Mouse (Mus musculus) A20 (cell line): ENCODE data around the gene Bpifb4.

ENCODE experiments used
- DNase-seq: peaks from one replicate; pipeline ENCODE4 v3.0.0-alpha.2; 2011; ENCODE audit warnings: low read depth, low spot score

Bpifb4 gene

GRCm38 (mm10) chr2:154005094-154005493 is 67.1 kb downstream of the Bpifb4 start:
- no peak for DNase-seq

- no peak for DNase-seq
Observed at GRCm38 (mm10) chr2:154005734-154006133, 67.7 kb downstream of the Bpifb4 start.

DNA sequence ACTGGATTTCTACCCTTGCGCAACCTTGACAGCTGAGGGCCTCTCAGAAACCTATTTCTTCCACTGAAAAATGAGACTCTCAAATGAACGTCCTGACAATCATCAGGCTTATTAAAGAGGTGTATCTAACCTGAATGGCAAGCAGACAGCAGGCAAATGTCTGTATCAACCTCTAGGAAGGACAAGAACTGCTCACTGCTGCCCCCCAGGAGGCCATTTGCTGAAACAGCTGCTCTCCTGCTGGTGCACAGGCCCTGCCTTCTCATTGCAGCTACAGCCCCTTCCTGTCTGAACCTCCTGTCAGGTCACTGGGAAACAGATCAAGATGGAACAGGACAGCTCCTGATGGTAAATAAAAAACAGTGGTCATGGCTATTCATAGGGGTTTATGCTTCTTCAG is 68.3 kb downstream of the Bpifb4 start:
- DNase-seq = peak; percentile 15

- no peak for DNase-seq
Observed at GRCm38 (mm10) chr2:154007381-154007780, 69.4 kb downstream of the Bpifb4 start.

- no peak for DNase-seq
Observed at GRCm38 (mm10) chr2:154007965-154008364, 70.0 kb downstream of the Bpifb4 start, which contains the start of gene Bpifa2. TSS of gene Bpifa2 (plus strand) at chr2:154008265.
